Mouse (Mus musculus): ENCODE data around the gene Fkbp4. TPM values are rescaled to one million over a fixed set of nuclear protein-coding genes. Genes with fewer than 3 reads are reported as not detected.

Gene Fkbp4
- polyA plus RNA-seq, 1 experiment, result 7.7 TPM

GRCm38 (mm10) chr6:128464996-128465395 lies 26.5 kb upstream of the Fkbp4 start:
- TF ChIP-seq TAL1 (IDR thresholded peaks at IDR 0.05; ENCODE audit: low read length) (no peak), GATA1 (IDR thresholded peaks at IDR 0.05; ENCODE audit: low read length) (no peak)
- Histone ChIP-seq H3K27me3 (ENCODE audit: control insufficient read depth) (no peaks in the 10 kb centered on the region), H3K4me1 (ENCODE audit: control insufficient read depth) (peaks cover 29% of the 10 kb centered on the region), H3K9me3 (ENCODE audit: control insufficient read depth, low read length) (no peaks in the 10 kb centered on the region), H3K4me3 (replicated peaks) (no peak overlapping the region), H3K36me3 (ENCODE audit: control insufficient read depth) (no peaks in the 10 kb centered on the region)

GRCm38 (mm10) chr6:128461606-128462005 lies 23.1 kb upstream of the Fkbp4 start:
- no peaks in the 10 kb centered on the region for H3K27me3 ChIP-seq (ENCODE audit: control insufficient read depth)
- H3K4me1 ChIP-seq (ENCODE audit: control insufficient read depth), result peaks cover 8% of the 10 kb centered on the region
- H3K4me3 ChIP-seq (replicated peaks), result no peak overlapping the region
- no peak for TF ChIP-seq GATA1 (IDR thresholded peaks at IDR 0.05; ENCODE audit: low read length)
- TF ChIP-seq TAL1 (IDR thresholded peaks at IDR 0.05; ENCODE audit: low read length), result no peak
- H3K9me3 ChIP-seq (ENCODE audit: control insufficient read depth, low read length), result no peaks in the 10 kb centered on the region
- H3K36me3 ChIP-seq (ENCODE audit: control insufficient read depth), result no peaks in the 10 kb centered on the region

DNA sequence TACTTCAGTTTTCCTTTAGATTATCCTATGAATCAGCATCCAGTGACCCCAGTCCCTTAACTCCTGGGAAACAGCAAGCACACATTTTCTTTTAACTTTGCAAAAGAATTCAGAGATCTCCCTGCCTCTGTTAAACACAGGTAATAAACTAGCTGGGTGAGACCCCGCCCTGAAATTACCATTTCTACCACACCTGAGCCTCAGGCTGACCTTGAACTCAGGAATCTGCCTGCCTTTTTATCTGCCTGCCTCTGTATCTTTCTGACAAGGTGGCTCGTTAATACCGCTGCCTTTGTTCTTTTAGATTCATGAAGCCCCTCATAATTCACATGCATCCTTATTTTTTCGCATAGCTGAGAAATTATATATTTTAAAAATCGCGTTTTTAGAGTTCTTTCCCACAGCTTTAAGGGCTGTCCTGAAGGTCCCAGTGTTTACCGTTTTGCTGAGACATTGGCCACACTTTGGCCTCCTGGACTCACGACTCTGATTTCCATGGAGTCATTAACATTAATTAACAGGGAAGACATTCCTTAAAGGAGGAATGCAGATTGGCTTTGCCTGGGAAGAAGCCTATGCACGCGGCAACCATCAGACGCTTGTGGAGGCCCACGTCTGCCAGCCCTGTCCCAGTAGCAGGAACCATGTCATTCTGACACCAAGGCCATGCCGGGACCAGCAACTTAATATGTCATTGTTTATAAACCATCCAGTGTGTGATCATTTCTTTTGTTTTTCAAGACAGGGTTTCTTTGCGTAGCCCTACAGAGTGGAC lies 22.4 kb upstream of the Fkbp4 start:
- H3K36me3 ChIP-seq (ENCODE audit: control insufficient read depth), result no peaks in the 10 kb centered on the region
- H3K4me1 ChIP-seq (ENCODE audit: control insufficient read depth), result peaks cover 2% of the 10 kb centered on the region; the same call in 1 of the 2 replicates

GRCm38 (mm10) chr6:128460321-128460720 lies 21.8 kb upstream of the Fkbp4 start:
- Histone ChIP-seq H3K9me3 (ENCODE audit: control insufficient read depth, low read length) (no peaks in the 10 kb centered on the region), H3K36me3 (ENCODE audit: control insufficient read depth) (no peaks in the 10 kb centered on the region), H3K4me1 (ENCODE audit: control insufficient read depth) (no peaks in the 10 kb centered on the region), H3K27me3 (ENCODE audit: control insufficient read depth) (no peaks in the 10 kb centered on the region), H3K4me3 (replicated peaks) (no peak overlapping the region)
- TF ChIP-seq GATA1 (IDR thresholded peaks at IDR 0.05; ENCODE audit: low read length) (no peak), TAL1 (IDR thresholded peaks at IDR 0.05; ENCODE audit: low read length) (no peak)

More for the DNA sequence above, 22.4 kb upstream of the Fkbp4 start:
- H3K9me3 ChIP-seq (ENCODE audit: control insufficient read depth, low read length), result no peaks in the 10 kb centered on the region
- no peak overlapping the region for H3K4me3 ChIP-seq (replicated peaks)
- no peak for TF ChIP-seq GATA1 (IDR thresholded peaks at IDR 0.05; ENCODE audit: low read length)
- no peaks in the 10 kb centered on the region for H3K27me3 ChIP-seq (ENCODE audit: control insufficient read depth)

- Histone ChIP-seq H3K27me3 (ENCODE audit: control insufficient read depth) (no peaks in the 10 kb centered on the region), H3K9me3 (ENCODE audit: control insufficient read depth, low read length) (no peaks in the 10 kb centered on the region), H3K4me3 (replicated peaks) (no peak overlapping the region), H3K36me3 (ENCODE audit: control insufficient read depth) (no peaks in the 10 kb centered on the region), H3K4me1 (ENCODE audit: control insufficient read depth) (no peaks in the 10 kb centered on the region)
- TF ChIP-seq TAL1 (IDR thresholded peaks at IDR 0.05; ENCODE audit: low read length) (no peak), GATA1 (IDR thresholded peaks at IDR 0.05; ENCODE audit: low read length) (no peak)
Observed at GRCm38 (mm10) chr6:128457186-128457585, 18.7 kb upstream of the Fkbp4 start.

DNA sequence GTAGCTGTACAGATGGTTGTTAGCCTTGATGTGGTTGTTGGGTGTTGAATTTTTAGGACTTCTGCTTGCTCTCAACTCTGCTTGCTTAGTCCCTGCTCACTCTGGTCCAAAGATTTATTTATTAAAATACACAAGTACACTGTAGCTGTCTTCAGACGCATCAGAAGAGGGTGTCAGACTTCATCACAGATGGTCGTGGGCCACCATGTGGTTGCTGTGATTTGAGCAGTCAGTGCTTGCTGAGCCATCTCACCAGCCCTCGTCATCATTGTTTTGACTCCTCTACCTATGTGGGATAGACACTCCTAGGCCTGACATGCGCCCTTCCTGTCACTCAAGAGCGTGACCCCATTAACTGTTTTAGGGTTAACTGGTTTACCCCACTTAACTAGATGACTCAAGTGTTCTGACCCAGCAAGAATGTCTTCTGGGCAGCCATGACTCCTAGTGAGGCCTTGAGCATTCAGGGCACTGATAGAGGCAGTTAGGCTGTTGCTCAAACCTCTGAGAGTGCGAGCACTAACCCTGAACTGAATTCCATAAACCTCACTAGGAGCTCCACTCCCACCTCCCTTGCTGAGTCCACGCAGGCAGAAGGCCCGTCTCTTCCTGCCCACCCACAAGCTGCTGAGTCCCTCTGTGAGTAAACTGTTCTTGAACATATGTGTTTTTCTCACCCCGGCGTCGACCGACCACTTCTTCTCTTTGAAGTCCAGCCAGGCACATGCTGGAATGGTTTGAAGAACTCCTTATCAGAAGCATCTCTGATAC lies 17.5 kb upstream of the Fkbp4 start:
- no peaks in the 10 kb centered on the region for H3K9me3 ChIP-seq (ENCODE audit: control insufficient read depth, low read length)

GRCm38 (mm10) chr6:128447063-128447462 lies 8.6 kb upstream of the Fkbp4 start:
- no peaks in the 10 kb centered on the region for H3K36me3 ChIP-seq (ENCODE audit: control insufficient read depth)
- no peak overlapping the region for H3K4me3 ChIP-seq (replicated peaks)
- H3K4me1 ChIP-seq (ENCODE audit: control insufficient read depth), result peaks cover 19% of the 10 kb centered on the region
- no peaks in the 10 kb centered on the region for H3K27me3 ChIP-seq (ENCODE audit: control insufficient read depth)
- H3K9me3 ChIP-seq (ENCODE audit: control insufficient read depth, low read length), result no peaks in the 10 kb centered on the region
- TF ChIP-seq GATA1 (IDR thresholded peaks at IDR 0.05; ENCODE audit: low read length) (no peak), TAL1 (IDR thresholded peaks at IDR 0.05; ENCODE audit: low read length) (no peak)

More for the DNA sequence above, 17.5 kb upstream of the Fkbp4 start:
- no peaks in the 10 kb centered on the region for H3K36me3 ChIP-seq (ENCODE audit: control insufficient read depth)
- TF ChIP-seq GATA1 (IDR thresholded peaks at IDR 0.05; ENCODE audit: low read length), result no peak
- no peak for TF ChIP-seq TAL1 (IDR thresholded peaks at IDR 0.05; ENCODE audit: low read length)
- no peaks in the 10 kb centered on the region for H3K4me1 ChIP-seq (ENCODE audit: control insufficient read depth)
- no peaks in the 10 kb centered on the region for H3K27me3 ChIP-seq (ENCODE audit: control insufficient read depth)
- no peak overlapping the region for H3K4me3 ChIP-seq (replicated peaks)

DNA sequence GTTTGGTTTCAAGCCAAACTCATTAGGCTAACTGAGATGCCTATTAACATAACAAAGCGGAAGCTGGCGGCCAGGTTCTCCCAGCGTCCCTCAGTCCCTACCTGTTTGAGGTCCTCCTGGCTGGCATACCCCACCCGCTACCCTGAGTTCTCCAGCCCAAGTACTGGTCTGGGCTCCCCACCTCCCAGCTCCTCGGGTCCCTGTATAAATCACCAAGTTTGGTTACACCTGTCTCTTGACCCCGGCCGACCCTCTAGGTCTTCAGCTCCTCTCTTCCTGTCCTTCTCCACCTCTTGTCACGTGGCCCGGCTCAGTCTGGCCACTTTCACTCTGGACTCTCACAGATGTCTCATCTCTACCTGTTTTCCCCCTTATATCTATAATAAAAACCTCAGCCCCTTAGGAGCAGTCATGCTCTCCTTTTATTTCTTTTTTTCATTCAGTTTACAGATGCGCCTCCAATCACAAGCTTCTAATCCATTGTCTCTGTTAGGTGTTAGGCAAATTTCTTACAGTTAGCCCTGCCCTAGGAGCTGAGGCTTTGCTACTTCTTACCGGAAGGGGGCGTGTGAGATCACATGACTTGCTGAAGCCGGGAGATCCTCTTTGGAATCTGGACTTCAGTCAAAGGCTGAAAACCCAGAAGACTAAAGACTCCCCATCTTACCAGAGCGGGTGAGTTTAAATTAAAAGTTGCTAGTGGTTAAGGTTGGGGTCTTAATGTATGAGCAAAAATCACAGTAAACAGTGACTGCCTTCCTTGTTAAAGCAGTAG lies 7.5 kb upstream of the Fkbp4 start:
- Histone ChIP-seq H3K4me3 (replicated peaks) (no peak overlapping the region), H3K36me3 (ENCODE audit: control insufficient read depth) (no peaks in the 10 kb centered on the region; the same call in 1 of the 2 replicates), H3K9me3 (ENCODE audit: control insufficient read depth, low read length) (peaks cover 2% of the 10 kb centered on the region; the same call in 1 of the 2 replicates), H3K27me3 (ENCODE audit: control insufficient read depth) (no peaks in the 10 kb centered on the region), H3K4me1 (ENCODE audit: control insufficient read depth) (peaks cover 19% of the 10 kb centered on the region)
- no peak for TF ChIP-seq GATA1 (IDR thresholded peaks at IDR 0.05; ENCODE audit: low read length)
- TF ChIP-seq TAL1 (IDR thresholded peaks at IDR 0.05; ENCODE audit: low read length), result no peak
